Mouse (Mus musculus): ENCODE measurements around the gene Clec2h. TPM values are rescaled to one million over a fixed set of nuclear protein-coding genes. Genes with fewer than 3 reads are reported as not detected.
"Not testable (repeated sequence)": the region's sequence is repeated elsewhere in the genome, so short reads cannot be mapped to it uniquely, and the experiment has no call there.

The Clec2h gene
- polyA plus RNA-seq (2014; fragmentation: Nextera tagmentation; extraction: Ambion mirVana), result not detected in 2 replicates

GRCm38 (mm10) chr6:128662206-128662605 lies at the start of gene Clec2h:
Clec2h (plus strand) TSS chr6:128662385.
- Histone ChIP-seq H3K4me3 (replicated peaks; ENCODE audit: low read length) (no peak within 1 kb of the TSS), H3K4me1 (replicated peaks; ENCODE audit: control insufficient read depth, insufficient read depth, low read length) (no peaks in the 10 kb centered on the region), H3K27me3 (ENCODE audit: control insufficient read depth, insufficient read depth, low read length) (no peaks in the 10 kb centered on the region), H3K4me2 (replicated peaks) (no peak within 1 kb of the TSS), H3K27ac (no peak within 1 kb of the TSS), H3K9ac (no peak within 1 kb of the TSS), H3K36me3 (replicated peaks; ENCODE audit: control insufficient read depth, insufficient read depth) (no peaks in the 10 kb centered on the region), H3K9me3 (ENCODE audit: control insufficient read depth, low read length) (no peaks in the 10 kb centered on the region)
- ATAC-seq (ENCODE audit: low FRiP score), result no peak
- no peak for DNase-seq (ENCODE audit: low spot score)
- WGBS, result 13% methylated on average over 1 of the region's 1 CpGs

- no peak for ATAC-seq (ENCODE audit: low FRiP score)
- H3K27ac ChIP-seq, result no peak overlapping the region
- DNase-seq (ENCODE audit: low spot score), result no peak
- no peak overlapping the region for H3K9ac ChIP-seq
- no peaks in the 10 kb centered on the region for H3K36me3 ChIP-seq (replicated peaks; ENCODE audit: control insufficient read depth, insufficient read depth)
- H3K4me1 ChIP-seq (replicated peaks; ENCODE audit: control insufficient read depth, insufficient read depth, low read length), result no peaks in the 10 kb centered on the region
- no peak overlapping the region for H3K4me2 ChIP-seq (replicated peaks)
- H3K27me3 ChIP-seq (ENCODE audit: control insufficient read depth, insufficient read depth, low read length), result no peaks in the 10 kb centered on the region
- no peaks in the 10 kb centered on the region for H3K9me3 ChIP-seq (ENCODE audit: control insufficient read depth, low read length)
- WGBS, result 53% methylated on average over 2 of the region's 2 CpGs
- H3K4me3 ChIP-seq (replicated peaks; ENCODE audit: low read length), result no peak overlapping the region
These were observed 39.5 kb upstream of the Clec2h start for GRCm38 (mm10) chr6:128622733-128623132.

- H3K9me3 ChIP-seq (ENCODE audit: control insufficient read depth, low read length); H3K9ac ChIP-seq; ATAC-seq (ENCODE audit: low FRiP score); H3K4me1 ChIP-seq (replicated peaks; ENCODE audit: control insufficient read depth, insufficient read depth, low read length); DNase-seq (ENCODE audit: low spot score); H3K27ac ChIP-seq; H3K4me2 ChIP-seq (replicated peaks); H3K27me3 ChIP-seq (ENCODE audit: control insufficient read depth, insufficient read depth, low read length); H3K4me3 ChIP-seq (replicated peaks; ENCODE audit: low read length); H3K36me3 ChIP-seq (replicated peaks; ENCODE audit: control insufficient read depth, insufficient read depth): not testable (repeated sequence)
- WGBS, result 92% methylated on average over 5 of the region's 5 CpGs
These were observed 38.8 kb upstream of the Clec2h start, which contains the start of gene Klrb1a for GRCm38 (mm10) chr6:128623433-128623832. Klrb1a (minus strand) TSS chr6:128623533.

GRCm38 (mm10) chr6:128624425-128624824 lies 37.8 kb upstream of the Clec2h start:
- Histone ChIP-seq H3K4me3 (replicated peaks; ENCODE audit: low read length) (no peak overlapping the region), H3K9ac (no peak overlapping the region), H3K9me3 (ENCODE audit: control insufficient read depth, low read length) (no peaks in the 10 kb centered on the region), H3K4me2 (replicated peaks) (no peak overlapping the region), H3K4me1 (replicated peaks; ENCODE audit: control insufficient read depth, insufficient read depth, low read length) (no peaks in the 10 kb centered on the region), H3K27me3 (ENCODE audit: control insufficient read depth, insufficient read depth, low read length) (no peaks in the 10 kb centered on the region), H3K27ac (no peak overlapping the region), H3K36me3 (replicated peaks; ENCODE audit: control insufficient read depth, insufficient read depth) (no peaks in the 10 kb centered on the region)
- ATAC-seq (ENCODE audit: low FRiP score) (no peak), DNase-seq (ENCODE audit: low spot score) (no peak)
- 94% methylated on average over 4 of the region's 4 CpGs for WGBS

GRCm38 (mm10) chr6:128625246-128625645 lies 36.9 kb upstream of the Clec2h start:
- H3K36me3 ChIP-seq (replicated peaks; ENCODE audit: control insufficient read depth, insufficient read depth); H3K27me3 ChIP-seq (ENCODE audit: control insufficient read depth, insufficient read depth, low read length); DNase-seq (ENCODE audit: low spot score); H3K27ac ChIP-seq; H3K9ac ChIP-seq; ATAC-seq (ENCODE audit: low FRiP score); H3K4me1 ChIP-seq (replicated peaks; ENCODE audit: control insufficient read depth, insufficient read depth, low read length); H3K4me2 ChIP-seq (replicated peaks); H3K4me3 ChIP-seq (replicated peaks; ENCODE audit: low read length); H3K9me3 ChIP-seq (ENCODE audit: control insufficient read depth, low read length): not testable (repeated sequence)
- WGBS, result 96% methylated on average over 6 of the region's 6 CpGs

GRCm38 (mm10) chr6:128629771-128630739 lies 32.1 kb upstream of the Clec2h start:
- H3K27ac ChIP-seq; H3K9me3 ChIP-seq (ENCODE audit: control insufficient read depth, low read length); H3K4me2 ChIP-seq (replicated peaks); H3K4me3 ChIP-seq (replicated peaks; ENCODE audit: low read length); H3K4me1 ChIP-seq (replicated peaks; ENCODE audit: control insufficient read depth, insufficient read depth, low read length); H3K36me3 ChIP-seq (replicated peaks; ENCODE audit: control insufficient read depth, insufficient read depth); H3K9ac ChIP-seq; H3K27me3 ChIP-seq (ENCODE audit: control insufficient read depth, insufficient read depth, low read length): not testable (repeated sequence)
- 54% methylated on average over 12 of the region's 13 CpGs for WGBS
- DNase-seq (ENCODE audit: low spot score), result peak; percentile 79
- peak; percentile 92 for ATAC-seq (ENCODE audit: low FRiP score)

GRCm38 (mm10) chr6:128630912-128631905 lies 31.0 kb upstream of the Clec2h start:
- not testable (repeated sequence) for H3K9ac ChIP-seq; ATAC-seq (ENCODE audit: low FRiP score); H3K27me3 ChIP-seq (ENCODE audit: control insufficient read depth, insufficient read depth, low read length); DNase-seq (ENCODE audit: low spot score); H3K9me3 ChIP-seq (ENCODE audit: control insufficient read depth, low read length); H3K36me3 ChIP-seq (replicated peaks; ENCODE audit: control insufficient read depth, insufficient read depth); H3K4me3 ChIP-seq (replicated peaks; ENCODE audit: low read length); H3K4me1 ChIP-seq (replicated peaks; ENCODE audit: control insufficient read depth, insufficient read depth, low read length); H3K4me2 ChIP-seq (replicated peaks); H3K27ac ChIP-seq
- WGBS, result 86% methylated on average over 15 of the region's 15 CpGs

GRCm38 (mm10) chr6:128640673-128641072 lies 21.5 kb upstream of the Clec2h start:
- WGBS, result 100% methylated on average over 1 of the region's 1 CpGs
- H3K9me3 ChIP-seq (ENCODE audit: control insufficient read depth, low read length), result no peaks in the 10 kb centered on the region
- ATAC-seq (ENCODE audit: low FRiP score), result no peak

More at GRCm38 (mm10) chr6:128640673-128641072, 21.5 kb upstream of the Clec2h start:
- Histone ChIP-seq H3K9ac (no peak overlapping the region), H3K4me1 (replicated peaks; ENCODE audit: control insufficient read depth, insufficient read depth, low read length) (no peaks in the 10 kb centered on the region), H3K4me3 (replicated peaks; ENCODE audit: low read length) (no peak overlapping the region), H3K36me3 (replicated peaks; ENCODE audit: control insufficient read depth, insufficient read depth) (no peaks in the 10 kb centered on the region), H3K4me2 (replicated peaks) (no peak overlapping the region), H3K27ac (no peak overlapping the region), H3K27me3 (ENCODE audit: control insufficient read depth, insufficient read depth, low read length) (no peaks in the 10 kb centered on the region)
- DNase-seq (ENCODE audit: low spot score), result no peak

All from hindbrain, embryonic 14.5 days (tissue).